Mouse (Mus musculus) lung, adult 2 months (tissue): ENCODE results near the gene Sgsm2. TPM values are rescaled to one million over a fixed set of nuclear protein-coding genes. Genes with fewer than 3 reads are reported as not detected.
A peak's percentile ranks its signal among the peaks of the same experiment; 100 is the strongest.

ENCODE experiments used
- DNase-seq: peaks from one replicate; pipeline ENCODE4 v3.0.0; 2022
- H3K4me1 ChIP-seq: fragments of 200-500 bp; 2 replicates; pipeline ENCODE4 v1.6.1; 2011; ENCODE audit warnings: low read length; ENCODE audit not compliant: control insufficient read depth, insufficient read depth
- H3K4me3 ChIP-seq: fragments of 200-500 bp; replicated peaks from 2 replicates; pipeline ENCODE3; 2011; ENCODE audit warnings: low read depth, mild to moderate bottlenecking, control low read depth, low read length; ENCODE audit errors: extremely low read depth
- CTCF ChIP-seq: fragments of 200-500 bp; IDR thresholded peaks from 2 replicates; pipeline ENCODE4 v1.5.1; 2011; ENCODE audit warnings: mild to moderate bottlenecking, low read length, control low read depth; ENCODE audit not compliant: insufficient read depth
- POLR2A ChIP-seq: fragments of 200-500 bp; IDR thresholded peaks from 2 replicates; pipeline ENCODE4 v1.6.1; 2011; ENCODE audit warnings: low read depth, mild to moderate bottlenecking, control low read depth, low read length, borderline replicate concordance; ENCODE audit errors: extremely low read depth
- WGBS: fragments of 180-500 bp; shearing (Covaris S2); methylation state at CpG from one replicate; pipeline ENCODE4 v1.1.7; 2018; 5-methylcytosine and 5-hydroxymethylcytosine counted together
- polyA plus RNA-seq: library from polyadenylated mRNA; depleted of rRNA; stranded (reverse); fragments of >200 nt; gene quantifications from 2 replicates; pipeline ENCODE4 v1.2.3, GENCODE M21; 2012

The Sgsm2 gene
- polyA plus RNA-seq, 1 experiment = 22.1 TPM

- no peak for TF ChIP-seq POLR2A
- TF ChIP-seq CTCF = peak; percentile 89
- Histone ChIP-seq H3K4me1 (no peaks in the 10 kb centered on the region; the same call in 1 of the 2 replicates), H3K4me3 (no peak overlapping the region)
- 11% methylated on average over 13 of the region's 13 CpGs for WGBS
- DNase-seq = peak; percentile 81
Observed at GRCm38 (mm10) chr11:74847919-74848521, 48.8 kb downstream of the Sgsm2 start.

GRCm38 (mm10) chr11:74845784-74846183 is 51.1 kb downstream of the Sgsm2 start:
- 66% methylated on average over 3 of the region's 3 CpGs for WGBS
- no peak for DNase-seq
- no peak for TF ChIP-seq POLR2A
- peak; percentile 32; the same call in 1 of the 2 replicates for TF ChIP-seq CTCF

GRCm38 (mm10) chr11:74843761-74844160 is 53.1 kb downstream of the Sgsm2 start:
- no peak for DNase-seq
- 55% methylated on average over 5 of the region's 5 CpGs for WGBS
- no peak overlapping the region for H3K4me3 ChIP-seq
- TF ChIP-seq CTCF (no peak), POLR2A (no peak)
- peaks cover 2% of the 10 kb centered on the region for H3K4me1 ChIP-seq

More at GRCm38 (mm10) chr11:74845784-74846183, 51.1 kb downstream of the Sgsm2 start:
- Histone ChIP-seq H3K4me1 (no peaks in the 10 kb centered on the region; the same call in 1 of the 2 replicates), H3K4me3 (no peak overlapping the region)

- WGBS = 46% methylated on average over 2 of the region's 2 CpGs
- TF ChIP-seq CTCF (no peak), POLR2A (no peak)
- peaks cover 2% of the 10 kb centered on the region for H3K4me1 ChIP-seq
- DNase-seq = no peak
- H3K4me3 ChIP-seq = no peak overlapping the region
Observed at GRCm38 (mm10) chr11:74843435-74843714, 53.5 kb downstream of the Sgsm2 start.

GRCm38 (mm10) chr11:74842656-74843434 is 54.0 kb downstream of the Sgsm2 start:
- DNase-seq = no peak
- TF ChIP-seq POLR2A (no peak), CTCF (no peak)
- no peak overlapping the region for H3K4me3 ChIP-seq
- peaks cover 2% of the 10 kb centered on the region for H3K4me1 ChIP-seq
- whole genome bisulfite sequencing = 79% methylated on average over 21 of the region's 22 CpGs

- no peak for TF ChIP-seq CTCF
- TF ChIP-seq POLR2A = no peak
- no peak for DNase-seq
- Histone ChIP-seq H3K4me3 (no peak overlapping the region), H3K4me1 (peaks cover 6% of the 10 kb centered on the region)
- WGBS = 80% methylated on average over 13 of the region's 13 CpGs
Observed at GRCm38 (mm10) chr11:74842045-74842444, 54.8 kb downstream of the Sgsm2 start.

GRCm38 (mm10) chr11:74841366-74841765 is 55.5 kb downstream of the Sgsm2 start:
- Histone ChIP-seq H3K4me3 (no peak overlapping the region), H3K4me1 (peaks cover 6% of the 10 kb centered on the region)
- 90% methylated on average over 9 of the region's 9 CpGs for WGBS
- TF ChIP-seq POLR2A (no peak), CTCF (no peak)
- DNase-seq = no peak

GRCm38 (mm10) chr11:74840739-74841138 is 56.1 kb downstream of the Sgsm2 start:
- DNase-seq = no peak
- TF ChIP-seq POLR2A (no peak), CTCF (no peak)
- H3K4me3 ChIP-seq = no peak overlapping the region
- WGBS = 87% methylated on average over 8 of the region's 8 CpGs
- peaks cover 6% of the 10 kb centered on the region for H3K4me1 ChIP-seq

GRCm38 (mm10) chr11:74839860-74840715 is 56.8 kb downstream of the Sgsm2 start:
- TF ChIP-seq CTCF = no peak
- WGBS = 89% methylated on average over 19 of the region's 19 CpGs
- no peak overlapping the region for H3K4me3 ChIP-seq
- peaks cover 6% of the 10 kb centered on the region for H3K4me1 ChIP-seq
- DNase-seq = no peak
